Mouse (Mus musculus): ENCODE data around the gene Dnajb14. TPM values are rescaled to one million over a fixed set of nuclear protein-coding genes. Genes with fewer than 3 reads are reported as not detected.
A peak's percentile ranks its signal among the peaks of the same experiment; 100 is the strongest.

Gene Dnajb14
- polyA plus RNA-seq (2016; fragmentation: Nextera tagmentation; extraction: Ambion mirVana): 11.1 and 12.9 TPM in 2 replicates

DNA sequence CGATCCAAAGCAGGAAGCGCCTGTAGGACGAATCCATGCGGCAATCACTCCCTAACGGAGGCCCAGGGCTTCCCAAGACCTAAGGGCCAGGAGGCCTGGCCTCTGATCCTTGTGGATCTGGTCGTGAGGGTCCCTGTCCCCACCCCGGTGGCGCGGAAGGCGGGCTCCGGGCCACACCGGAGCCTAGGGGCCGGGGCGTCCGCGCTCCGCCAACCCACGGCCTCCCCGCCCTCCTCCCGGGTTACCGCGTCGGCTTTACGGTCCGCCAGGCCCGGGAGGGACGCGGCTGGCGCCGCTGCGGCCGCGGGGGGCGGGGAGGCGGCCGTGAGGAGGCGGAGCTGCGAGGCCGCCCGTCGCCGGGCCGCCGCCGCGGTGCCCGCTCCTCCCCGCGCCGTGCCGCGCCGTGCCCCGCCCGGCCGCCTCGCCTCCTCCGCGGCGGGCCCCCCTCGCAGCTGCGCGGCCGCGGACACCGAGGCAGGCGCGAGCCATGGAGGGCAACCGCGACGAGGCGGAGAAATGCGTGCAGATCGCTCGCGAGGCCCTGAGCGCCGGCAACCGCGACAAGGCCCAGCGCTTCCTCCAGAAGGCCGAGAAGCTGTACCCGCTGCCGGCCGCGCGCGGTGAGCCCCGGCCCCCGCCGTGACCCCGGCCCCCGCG is at the start of gene Dnajb14:
Dnajb14 (plus strand) TSS at position 239 of the 657 bp plus-strand sequence.
- Histone ChIP-seq H3K36me3 (peaks cover 8% of the 10 kb centered on the region), H3K27me3 (ENCODE audit: insufficient read depth, poor library complexity, severe bottlenecking) (no peaks in the 10 kb centered on the region), H3K27ac (peak within 1 kb of the TSS; percentile 99), H3K4me3 (peak within 1 kb of the TSS; percentile 87), H3K9me3 (no peaks in the 10 kb centered on the region), H3K4me1 (peaks cover 11% of the 10 kb centered on the region; the same call in 1 of the 2 replicates)
- WGBS: under 1% methylated on average over 65 of the region's 94 CpGs
- no peak for DNase-seq (ENCODE audit: low spot score)

DNA sequence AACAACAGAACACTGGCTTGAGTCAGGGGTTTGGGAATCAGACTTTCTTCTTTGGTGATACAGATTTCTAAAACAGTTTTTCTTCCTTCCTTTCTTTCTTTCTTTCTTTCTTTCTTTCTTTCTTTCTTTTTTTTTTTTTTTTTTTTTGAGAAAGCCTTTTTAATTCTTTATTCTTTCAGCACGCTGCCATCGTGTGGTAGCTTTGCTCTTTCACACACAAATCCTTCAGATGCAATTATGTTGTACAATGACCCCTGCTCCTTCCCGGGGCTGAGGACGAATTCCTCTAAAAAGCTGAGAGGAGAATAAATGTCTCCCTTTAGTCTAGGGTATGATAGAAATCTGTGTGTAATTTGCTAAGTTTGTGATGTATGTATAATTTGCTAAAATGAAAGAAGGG is 48.8 kb upstream of the Dnajb14 start:
- Histone ChIP-seq H3K4me3 (no peak overlapping the region), H3K36me3 (no peaks in the 10 kb centered on the region), H3K27me3 (ENCODE audit: insufficient read depth, poor library complexity, severe bottlenecking) (no peaks in the 10 kb centered on the region), H3K27ac (no peak overlapping the region), H3K4me1 (no peaks in the 10 kb centered on the region), H3K9me3 (no peaks in the 10 kb centered on the region)
- 48% methylated on average over 4 of the region's 4 CpGs for WGBS
- no peak for DNase-seq (ENCODE audit: low spot score)

DNA sequence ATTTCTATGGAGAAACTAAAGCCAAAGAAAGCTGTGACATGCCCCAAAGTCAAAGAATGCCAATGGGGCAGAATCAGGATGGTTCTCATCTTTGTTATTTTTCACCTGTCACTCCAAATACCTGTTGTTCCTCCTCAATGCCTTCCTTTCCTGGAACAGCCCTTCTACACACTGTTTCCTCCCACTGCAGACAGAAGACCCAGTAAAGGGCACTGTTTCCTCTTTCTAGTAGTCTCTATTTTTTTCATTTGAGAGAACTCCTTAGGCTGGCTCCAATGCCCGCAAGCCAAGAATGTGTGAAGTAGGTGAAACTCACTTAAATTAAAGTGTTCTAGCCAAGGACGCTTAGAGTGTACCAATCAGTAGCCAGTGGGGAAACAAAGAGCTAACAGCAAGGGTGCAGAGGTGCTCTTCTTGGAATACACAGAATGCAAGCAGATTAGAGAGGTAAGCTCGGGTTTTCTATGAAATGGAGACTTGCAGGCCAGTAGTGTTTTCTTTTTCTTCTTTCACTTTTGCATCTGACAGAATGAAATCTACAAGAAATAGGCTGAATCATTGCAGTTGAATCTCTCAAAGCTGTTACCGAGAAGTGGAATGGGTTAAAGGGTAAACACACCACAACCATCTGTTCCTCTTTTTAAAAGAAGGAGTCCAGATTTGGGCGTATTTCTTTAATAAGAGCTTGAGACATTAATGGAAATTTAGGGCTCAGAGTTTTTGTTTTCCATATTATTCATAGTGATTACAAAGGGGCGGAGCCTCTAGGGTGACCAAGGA is 46.6 kb upstream of the Dnajb14 start:
- H3K27ac ChIP-seq: no peak overlapping the region
- no peak overlapping the region for H3K4me3 ChIP-seq
- no peaks in the 10 kb centered on the region for H3K36me3 ChIP-seq
- H3K9me3 ChIP-seq: no peaks in the 10 kb centered on the region
- H3K4me1 ChIP-seq: no peaks in the 10 kb centered on the region
- 73% methylated on average over 6 of the region's 6 CpGs for WGBS
- H3K27me3 ChIP-seq (ENCODE audit: insufficient read depth, poor library complexity, severe bottlenecking): no peaks in the 10 kb centered on the region
- DNase-seq (ENCODE audit: low spot score): no peak

DNA sequence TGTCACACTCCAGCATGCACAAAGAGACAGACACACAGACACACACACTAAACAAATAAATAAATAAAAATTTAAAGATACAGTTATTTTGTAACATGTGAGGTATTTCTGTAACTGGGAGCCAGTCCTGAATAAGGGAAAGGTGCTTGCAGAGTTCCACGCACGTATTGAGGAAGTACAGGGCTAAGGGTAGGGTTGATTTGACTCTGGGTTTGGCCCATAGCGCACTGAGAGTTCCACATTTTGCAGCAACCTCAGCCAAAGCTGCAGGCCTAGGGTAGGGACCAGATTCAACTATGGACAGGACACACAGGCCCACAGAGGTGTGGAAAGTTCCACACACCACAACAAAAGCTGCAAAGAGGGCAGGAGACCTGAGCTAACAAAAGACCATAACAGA is 44.2 kb upstream of the Dnajb14 start:
- H3K27ac ChIP-seq: no peak overlapping the region
- peaks cover 13% of the 10 kb centered on the region for H3K4me1 ChIP-seq
- no peak overlapping the region for H3K4me3 ChIP-seq
- no peaks in the 10 kb centered on the region for H3K9me3 ChIP-seq
- H3K27me3 ChIP-seq (ENCODE audit: insufficient read depth, poor library complexity, severe bottlenecking): no peaks in the 10 kb centered on the region
- no peak for DNase-seq (ENCODE audit: low spot score)
- no peaks in the 10 kb centered on the region for H3K36me3 ChIP-seq
- 89% methylated on average over 3 of the region's 3 CpGs for WGBS

DNA sequence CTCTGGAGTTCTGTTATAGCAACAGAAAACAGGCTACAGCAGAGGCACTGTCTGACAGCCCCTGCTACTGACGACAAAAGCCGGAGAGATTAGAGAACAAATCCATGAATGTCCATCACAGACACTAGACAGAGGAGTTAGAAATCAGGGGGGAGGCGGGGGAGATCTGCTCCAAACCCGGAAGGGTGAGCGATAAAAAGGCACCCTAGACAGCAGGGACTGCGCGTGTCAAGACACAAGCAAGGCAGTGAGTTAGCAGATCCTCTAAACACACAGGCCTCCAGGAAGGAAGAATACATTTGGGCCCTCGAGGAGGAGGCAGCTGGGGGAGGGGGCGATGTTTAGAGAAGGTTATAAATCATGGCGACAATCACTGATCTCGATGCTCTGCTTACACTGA is 39.8 kb upstream of the Dnajb14 start:
- H3K27me3 ChIP-seq (ENCODE audit: insufficient read depth, poor library complexity, severe bottlenecking): no peaks in the 10 kb centered on the region
- H3K4me3 ChIP-seq: no peak overlapping the region; the same call in 1 of the 2 replicates
- DNase-seq (ENCODE audit: low spot score): no peak
- 33% methylated on average over 11 of the region's 11 CpGs for WGBS
- no peaks in the 10 kb centered on the region for H3K36me3 ChIP-seq
- peaks cover 13% of the 10 kb centered on the region for H3K4me1 ChIP-seq
- H3K27ac ChIP-seq: peak overlapping the region; percentile 84
- H3K9me3 ChIP-seq: no peaks in the 10 kb centered on the region

DNA sequence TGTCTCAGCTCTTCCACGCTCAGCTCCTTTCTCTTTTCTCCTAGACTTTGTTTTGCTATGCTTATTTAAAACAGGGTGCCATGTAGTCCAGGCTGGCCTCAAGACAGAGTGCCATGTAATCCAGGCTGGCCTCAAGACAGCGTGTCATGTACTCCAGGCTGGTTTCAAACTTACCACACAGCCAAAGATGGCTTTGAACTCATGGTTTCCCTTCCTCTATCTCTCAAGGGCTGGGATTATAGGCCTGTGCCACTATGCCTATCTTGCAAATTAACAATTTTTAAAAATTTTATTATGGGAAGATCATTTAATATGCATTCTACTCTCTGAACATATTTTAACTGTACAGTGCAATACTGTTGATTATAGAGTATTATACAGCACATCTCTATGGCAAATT is 36.3 kb upstream of the Dnajb14 start:
- WGBS: 80% methylated on average over 2 of the region's 2 CpGs
- Histone ChIP-seq H3K36me3 (no peaks in the 10 kb centered on the region), H3K27me3 (ENCODE audit: insufficient read depth, poor library complexity, severe bottlenecking) (no peaks in the 10 kb centered on the region), H3K4me1 (peaks cover 13% of the 10 kb centered on the region), H3K27ac (no peak overlapping the region), H3K9me3 (no peaks in the 10 kb centered on the region), H3K4me3 (no peak overlapping the region)
- no peak for DNase-seq (ENCODE audit: low spot score)

DNA sequence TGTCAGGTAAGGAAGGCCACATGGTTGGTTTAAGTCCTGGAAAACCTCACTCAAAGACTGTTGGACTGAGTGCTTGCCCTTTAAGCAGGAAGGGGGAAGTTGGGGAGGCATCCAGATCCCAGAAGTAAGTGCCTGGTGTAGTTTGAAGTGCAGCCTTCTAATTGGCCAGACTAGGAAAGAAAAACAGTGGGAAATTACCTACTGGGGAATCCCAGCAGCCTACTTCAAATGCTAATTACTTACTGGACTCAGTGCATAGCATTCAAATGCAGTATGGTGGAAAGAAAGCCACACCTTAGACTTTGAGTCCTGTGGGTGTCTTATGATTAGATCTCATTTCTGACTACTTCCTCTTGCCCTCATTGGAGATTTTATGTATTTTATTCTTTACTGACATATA is 34.3 kb upstream of the Dnajb14 start:
- H3K4me3 ChIP-seq: no peak overlapping the region
- DNase-seq (ENCODE audit: low spot score): no peak
- H3K27ac ChIP-seq: no peak overlapping the region
- no peaks in the 10 kb centered on the region for H3K9me3 ChIP-seq
- no peaks in the 10 kb centered on the region; the same call in 1 of the 2 replicates for H3K4me1 ChIP-seq
- no peaks in the 10 kb centered on the region for H3K36me3 ChIP-seq
- no peaks in the 10 kb centered on the region for H3K27me3 ChIP-seq (ENCODE audit: insufficient read depth, poor library complexity, severe bottlenecking)

DNA sequence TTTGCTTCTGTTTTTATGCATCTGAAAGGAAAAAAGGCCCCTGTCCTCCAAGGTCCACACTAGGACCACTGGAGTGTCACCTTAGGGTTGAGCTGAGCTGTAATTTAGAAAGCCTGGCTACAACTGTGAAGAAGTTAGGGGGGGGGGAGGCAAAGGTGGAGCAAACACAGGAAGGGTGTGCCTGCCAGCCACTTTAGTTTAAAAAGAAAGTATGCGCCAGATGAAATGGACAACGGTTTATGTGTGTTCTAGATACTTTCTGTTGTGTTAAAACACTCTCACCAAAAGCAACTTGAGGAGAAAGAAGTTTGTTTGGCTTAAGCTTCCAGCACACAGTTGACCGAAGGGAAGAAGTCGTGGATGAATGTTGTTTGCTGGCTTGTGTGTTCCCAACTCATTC is 33.8 kb upstream of the Dnajb14 start:
- WGBS: 81% methylated on average over 4 of the region's 4 CpGs
- Histone ChIP-seq H3K9me3 (no peaks in the 10 kb centered on the region), H3K36me3 (no peaks in the 10 kb centered on the region), H3K4me1 (no peaks in the 10 kb centered on the region; the same call in 1 of the 2 replicates), H3K27me3 (ENCODE audit: insufficient read depth, poor library complexity, severe bottlenecking) (no peaks in the 10 kb centered on the region), H3K4me3 (no peak overlapping the region), H3K27ac (no peak overlapping the region)
- DNase-seq (ENCODE audit: low spot score): no peak

DNA sequence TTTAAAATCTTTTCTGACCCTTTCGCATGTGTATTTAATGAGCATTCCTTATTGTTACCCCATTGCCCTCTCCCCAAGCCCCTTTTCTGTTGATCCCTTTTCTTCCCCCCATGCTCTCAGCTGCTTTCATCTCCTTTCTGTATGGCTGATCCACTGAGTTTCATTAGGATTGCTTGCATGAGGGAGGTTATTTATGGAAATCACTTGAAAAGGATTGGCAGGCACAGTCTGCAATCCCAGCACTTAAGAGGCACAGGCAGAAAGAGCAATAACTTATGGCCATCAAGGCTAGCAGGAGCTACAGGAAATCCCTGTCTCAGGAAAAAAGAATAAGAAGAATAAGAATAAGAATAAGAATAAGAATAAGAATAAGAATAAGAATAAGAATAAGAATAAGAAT is 30.9 kb upstream of the Dnajb14 start:
- 88% methylated on average over 1 of the region's 1 CpGs for WGBS

DNA sequence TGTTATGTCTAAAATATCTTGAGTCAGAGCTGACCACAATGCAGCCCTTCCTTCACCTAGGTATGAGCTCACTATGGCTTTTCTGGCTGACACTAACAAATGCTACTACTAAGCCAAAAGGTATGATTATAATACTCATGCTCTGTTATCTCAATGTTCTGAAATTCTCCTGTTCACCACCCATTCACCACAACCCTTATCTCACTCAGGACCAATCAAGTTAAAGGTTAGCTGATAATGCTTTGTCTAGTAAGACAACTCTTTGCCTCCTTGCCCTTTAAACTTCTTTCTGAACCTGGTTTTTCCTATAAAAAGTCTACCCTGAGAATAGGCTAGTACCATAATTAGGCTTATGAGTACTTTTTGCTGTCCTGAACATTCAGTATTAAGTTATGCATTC is 29.3 kb upstream of the Dnajb14 start:
- no peak for DNase-seq (ENCODE audit: low spot score)
- Histone ChIP-seq H3K36me3 (no peaks in the 10 kb centered on the region), H3K27ac (no peak overlapping the region), H3K4me3 (no peak overlapping the region), H3K27me3 (ENCODE audit: insufficient read depth, poor library complexity, severe bottlenecking) (no peaks in the 10 kb centered on the region), H3K9me3 (no peaks in the 10 kb centered on the region), H3K4me1 (no peaks in the 10 kb centered on the region; the same call in 1 of the 2 replicates)

More for the DNA sequence above, 30.9 kb upstream of the Dnajb14 start:
- H3K27me3 ChIP-seq (ENCODE audit: insufficient read depth, poor library complexity, severe bottlenecking): no peaks in the 10 kb centered on the region
- H3K4me1 ChIP-seq: no peaks in the 10 kb centered on the region; the same call in 1 of the 2 replicates
- peak overlapping the region; percentile 56; the same call in 1 of the 2 replicates for H3K27ac ChIP-seq
- H3K4me3 ChIP-seq: no peak overlapping the region
- no peaks in the 10 kb centered on the region for H3K9me3 ChIP-seq
- no peak for DNase-seq (ENCODE audit: low spot score)
- H3K36me3 ChIP-seq: no peaks in the 10 kb centered on the region

DNA sequence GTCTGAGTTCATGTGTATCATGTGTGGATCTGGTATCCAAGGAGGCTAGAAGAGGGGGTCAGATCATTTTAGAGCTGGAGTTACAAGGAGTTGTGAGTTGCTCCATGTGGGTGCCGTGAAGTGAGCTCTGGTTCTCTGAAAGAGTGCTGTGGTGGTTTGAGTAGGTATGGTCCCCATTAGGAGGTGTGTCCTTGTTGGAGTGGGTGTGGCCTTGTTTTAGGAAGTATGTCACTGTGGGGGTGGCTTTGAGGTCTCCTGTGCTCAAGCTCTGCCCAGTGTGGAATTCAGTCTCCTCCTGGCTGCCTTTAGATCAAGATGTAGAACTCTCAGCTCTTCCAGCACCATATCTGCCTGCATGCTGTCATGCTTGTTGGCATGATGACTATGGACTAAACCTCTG is 24.5 kb upstream of the Dnajb14 start:
- Histone ChIP-seq H3K36me3 (no peaks in the 10 kb centered on the region), H3K4me3 (no peak overlapping the region), H3K27ac (no peak overlapping the region), H3K4me1 (no peaks in the 10 kb centered on the region), H3K9me3 (no peaks in the 10 kb centered on the region), H3K27me3 (ENCODE audit: insufficient read depth, poor library complexity, severe bottlenecking) (no peaks in the 10 kb centered on the region)
- WGBS: 87% methylated on average over 1 of the region's 1 CpGs
- DNase-seq (ENCODE audit: low spot score): no peak

DNA sequence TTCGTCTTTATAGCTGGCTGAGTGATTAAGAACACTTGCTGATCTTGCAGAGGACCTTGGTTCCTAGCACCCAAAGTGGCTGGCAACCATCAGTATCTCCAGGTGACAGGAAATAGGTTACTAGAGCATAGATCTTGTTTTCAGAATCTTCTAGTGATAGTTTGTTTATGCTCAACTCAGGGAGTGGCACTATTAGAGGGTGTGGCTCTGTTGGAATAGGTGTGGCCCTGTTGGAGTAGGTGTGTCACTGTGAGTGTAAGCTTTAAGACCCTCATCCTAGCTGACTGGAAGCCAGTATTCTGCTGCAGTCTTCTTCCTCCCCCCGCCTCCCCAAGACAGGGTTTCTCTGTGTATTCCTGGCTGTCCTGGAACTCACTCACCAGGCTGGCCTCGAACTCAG is 23.2 kb upstream of the Dnajb14 start:
- Histone ChIP-seq H3K4me1 (no peaks in the 10 kb centered on the region), H3K27me3 (ENCODE audit: insufficient read depth, poor library complexity, severe bottlenecking) (no peaks in the 10 kb centered on the region), H3K27ac (no peak overlapping the region), H3K9me3 (no peaks in the 10 kb centered on the region), H3K4me3 (no peak overlapping the region), H3K36me3 (no peaks in the 10 kb centered on the region)
- WGBS: 89% methylated on average over 3 of the region's 3 CpGs
- no peak for DNase-seq (ENCODE audit: low spot score)

DNA sequence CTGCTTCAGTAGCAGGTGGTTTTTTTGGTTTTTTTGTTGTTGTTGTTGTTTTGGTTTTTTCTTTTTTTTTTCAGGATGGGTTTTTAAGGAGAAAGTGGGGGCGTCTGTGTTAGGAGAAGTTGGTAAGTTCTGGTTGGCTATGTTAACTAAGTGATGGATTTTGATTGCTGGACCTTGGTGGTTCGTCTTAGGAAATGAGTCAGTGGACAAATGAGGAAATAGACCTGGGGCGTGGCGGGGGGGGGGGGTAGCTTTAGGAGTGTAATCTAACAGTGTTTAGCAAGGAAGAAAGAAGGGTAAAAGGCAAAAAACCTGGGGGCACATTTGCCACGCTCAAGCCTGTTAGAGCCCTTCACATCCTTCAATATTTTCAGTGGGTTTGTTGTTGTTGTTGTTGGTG is 20.9 kb upstream of the Dnajb14 start:
- Histone ChIP-seq H3K27ac (no peak overlapping the region), H3K4me1 (no peaks in the 10 kb centered on the region), H3K9me3 (no peaks in the 10 kb centered on the region), H3K4me3 (no peak overlapping the region), H3K36me3 (no peaks in the 10 kb centered on the region), H3K27me3 (ENCODE audit: insufficient read depth, poor library complexity, severe bottlenecking) (no peaks in the 10 kb centered on the region)
- DNase-seq (ENCODE audit: low spot score): no peak
- 76% methylated on average over 5 of the region's 5 CpGs for WGBS
